Mouse (Mus musculus) lung, postnatal 0 days (tissue): ENCODE results near the gene Dapk1.

Source experiments
- CTCF ChIP-seq: IDR thresholded peaks from 2 replicates; pipeline ENCODE4 v1.5.1; 2016; ENCODE audit warnings: antibody characterized with exemption, mild to moderate bottlenecking
- EP300 ChIP-seq: IDR thresholded peaks from 2 replicates; pipeline ENCODE4 v1.6.1; 2016; ENCODE audit warnings: antibody characterized with exemption, mild to moderate bottlenecking, control low read depth

- TF ChIP-seq CTCF (no peak), EP300 (no peak)
Observed at GRCm38 (mm10) chr13:60671235-60671634, 69.5 kb downstream of the Dapk1 start.
